Mouse (Mus musculus): ENCODE data around the gene Trim44. TPM values are rescaled to one million over a fixed set of nuclear protein-coding genes. Genes with fewer than 3 reads are reported as not detected.

The Trim44 gene
- polyA plus RNA-seq, 1 experiment from 2014 or later = 56.2 TPM

GRCm38 (mm10) chr2:102267582-102268339 is 139.9 kb downstream of the Trim44 start:
- H3K4me3 ChIP-seq (replicated peaks) = no peak overlapping the region
- no peak overlapping the region for H3K4me2 ChIP-seq
- no peaks in the 10 kb centered on the region for H3K4me1 ChIP-seq
- H3K36me3 ChIP-seq = no peaks in the 10 kb centered on the region
- ATAC-seq (ENCODE audit: low FRiP score) = no peak
- no peaks in the 10 kb centered on the region for H3K27me3 ChIP-seq (replicated peaks)
- no peak overlapping the region for H3K27ac ChIP-seq (replicated peaks)
- no peak overlapping the region for H3K9ac ChIP-seq (replicated peaks)
- H3K9me3 ChIP-seq (replicated peaks) = no peaks in the 10 kb centered on the region
- 70% methylated on average over 13 of the region's 13 CpGs for WGBS

- ATAC-seq (ENCODE audit: low FRiP score) = no peak
- 95% methylated on average over 3 of the region's 3 CpGs for WGBS
- H3K4me2 ChIP-seq = no peak overlapping the region
- H3K36me3 ChIP-seq = no peaks in the 10 kb centered on the region
- H3K9me3 ChIP-seq (replicated peaks) = no peaks in the 10 kb centered on the region
- H3K4me1 ChIP-seq = no peaks in the 10 kb centered on the region
- no peak overlapping the region for H3K9ac ChIP-seq (replicated peaks)
- H3K27me3 ChIP-seq (replicated peaks) = no peaks in the 10 kb centered on the region
- no peak overlapping the region for H3K27ac ChIP-seq (replicated peaks)
- no peak overlapping the region for H3K4me3 ChIP-seq (replicated peaks)
Measured at GRCm38 (mm10) chr2:102266911-102267310, 140.7 kb downstream of the Trim44 start.

GRCm38 (mm10) chr2:102259139-102259538 is 148.5 kb downstream of the Trim44 start:
- Histone ChIP-seq H3K9me3 (replicated peaks) (no peaks in the 10 kb centered on the region), H3K36me3 (no peaks in the 10 kb centered on the region), H3K27me3 (replicated peaks) (no peaks in the 10 kb centered on the region), H3K4me3 (replicated peaks) (no peak overlapping the region), H3K27ac (replicated peaks) (0 out of 2 replicates have a peak overlapping the region, but pooled peaks have one; percentile 28), H3K4me2 (peak overlapping the region; percentile 31), H3K4me1 (peaks cover 25% of the 10 kb centered on the region), H3K9ac (replicated peaks) (no peak overlapping the region; the same call in 1 of the 2 replicates)
- peak; percentile 51; the same call in 1 of the 2 replicates for ATAC-seq (ENCODE audit: low FRiP score)
- 12% methylated on average over 13 of the region's 13 CpGs for WGBS

GRCm38 (mm10) chr2:102258682-102259081 is 148.9 kb downstream of the Trim44 start:
- H3K9me3 ChIP-seq (replicated peaks) = no peaks in the 10 kb centered on the region
- no peaks in the 10 kb centered on the region for H3K27me3 ChIP-seq (replicated peaks)
- 26% methylated on average over 8 of the region's 8 CpGs for WGBS
- no peak overlapping the region for H3K9ac ChIP-seq (replicated peaks)
- peaks cover 25% of the 10 kb centered on the region for H3K4me1 ChIP-seq
- no peak for ATAC-seq (ENCODE audit: low FRiP score)
- H3K36me3 ChIP-seq = no peaks in the 10 kb centered on the region
- H3K4me3 ChIP-seq (replicated peaks) = no peak overlapping the region
- H3K4me2 ChIP-seq = peak overlapping the region; percentile 31
- no peak overlapping the region for H3K27ac ChIP-seq (replicated peaks)

GRCm38 (mm10) chr2:102257964-102258605 is 149.5 kb downstream of the Trim44 start:
- Histone ChIP-seq H3K4me1 (peaks cover 25% of the 10 kb centered on the region), H3K9me3 (replicated peaks) (no peaks in the 10 kb centered on the region), H3K4me3 (replicated peaks) (no peak overlapping the region), H3K4me2 (peak overlapping the region; percentile 31), H3K27ac (replicated peaks) (no peak overlapping the region), H3K36me3 (no peaks in the 10 kb centered on the region), H3K9ac (replicated peaks) (no peak overlapping the region), H3K27me3 (replicated peaks) (no peaks in the 10 kb centered on the region)
- WGBS = 3% methylated on average over 12 of the region's 12 CpGs
- no peak for ATAC-seq (ENCODE audit: low FRiP score)

GRCm38 (mm10) chr2:102256591-102257335 is 150.9 kb downstream of the Trim44 start:
- Histone ChIP-seq H3K4me1 (peaks cover 25% of the 10 kb centered on the region), H3K36me3 (no peaks in the 10 kb centered on the region), H3K9ac (replicated peaks) (no peak overlapping the region), H3K4me2 (no peak overlapping the region), H3K27me3 (replicated peaks) (no peaks in the 10 kb centered on the region), H3K27ac (replicated peaks) (no peak overlapping the region), H3K9me3 (replicated peaks) (no peaks in the 10 kb centered on the region), H3K4me3 (replicated peaks) (no peak overlapping the region)
- ATAC-seq (ENCODE audit: low FRiP score) = no peak
- 74% methylated on average over 5 of the region's 5 CpGs for WGBS

GRCm38 (mm10) chr2:102256100-102256499 is 151.5 kb downstream of the Trim44 start:
- H3K36me3 ChIP-seq = no peaks in the 10 kb centered on the region
- H3K4me1 ChIP-seq = peaks cover 25% of the 10 kb centered on the region
- no peaks in the 10 kb centered on the region for H3K27me3 ChIP-seq (replicated peaks)
- no peak overlapping the region for H3K27ac ChIP-seq (replicated peaks)
- ATAC-seq (ENCODE audit: low FRiP score) = no peak
- no peak overlapping the region for H3K4me2 ChIP-seq
- no peak overlapping the region for H3K9ac ChIP-seq (replicated peaks)
- no peak overlapping the region for H3K4me3 ChIP-seq (replicated peaks)
- WGBS = 78% methylated on average over 3 of the region's 3 CpGs
- H3K9me3 ChIP-seq (replicated peaks) = no peaks in the 10 kb centered on the region

GRCm38 (mm10) chr2:102253204-102253603 is 154.4 kb downstream of the Trim44 start:
- Histone ChIP-seq H3K27ac (replicated peaks) (no peak overlapping the region), H3K4me3 (replicated peaks) (no peak overlapping the region), H3K27me3 (replicated peaks) (no peaks in the 10 kb centered on the region), H3K9me3 (replicated peaks) (no peaks in the 10 kb centered on the region), H3K36me3 (no peaks in the 10 kb centered on the region), H3K9ac (replicated peaks) (no peak overlapping the region), H3K4me1 (peaks cover 11% of the 10 kb centered on the region), H3K4me2 (no peak overlapping the region)
- no peak for ATAC-seq (ENCODE audit: low FRiP score)
- 89% methylated on average over 7 of the region's 7 CpGs for WGBS

GRCm38 (mm10) chr2:102252651-102253050 is 155.0 kb downstream of the Trim44 start:
- 66% methylated on average over 4 of the region's 4 CpGs for WGBS
- Histone ChIP-seq H3K27me3 (replicated peaks) (no peaks in the 10 kb centered on the region), H3K27ac (replicated peaks) (no peak overlapping the region), H3K9me3 (replicated peaks) (no peaks in the 10 kb centered on the region), H3K4me2 (no peak overlapping the region), H3K4me3 (replicated peaks) (no peak overlapping the region), H3K36me3 (no peaks in the 10 kb centered on the region), H3K4me1 (peaks cover 6% of the 10 kb centered on the region), H3K9ac (replicated peaks) (no peak overlapping the region)
- no peak for ATAC-seq (ENCODE audit: low FRiP score)

Measured in neural tube, embryonic 15.5 days (tissue).